Mouse (Mus musculus) layer of hippocampus, adult 8-10 months (tissue): ENCODE data around the gene Ptov1. TPM values are rescaled to one million over a fixed set of nuclear protein-coding genes. Genes with fewer than 3 reads are reported as not detected.

ENCODE experiments used
- DNase-seq, 2 experiments: peaks; one replicate each; pipeline ENCODE4 v3.0.0; 2022; ENCODE audit warnings: low spot score in 2 of 2
- total RNA-seq, 4 experiments: library from RNA; stranded (reverse); gene quantifications; 2 replicates each; pipeline ENCODE4 v1.2.4; 2022

The Ptov1 gene
- total RNA-seq, 4 experiments from 2014 or later: 310 to 354 (median 329) TPM

DNA sequence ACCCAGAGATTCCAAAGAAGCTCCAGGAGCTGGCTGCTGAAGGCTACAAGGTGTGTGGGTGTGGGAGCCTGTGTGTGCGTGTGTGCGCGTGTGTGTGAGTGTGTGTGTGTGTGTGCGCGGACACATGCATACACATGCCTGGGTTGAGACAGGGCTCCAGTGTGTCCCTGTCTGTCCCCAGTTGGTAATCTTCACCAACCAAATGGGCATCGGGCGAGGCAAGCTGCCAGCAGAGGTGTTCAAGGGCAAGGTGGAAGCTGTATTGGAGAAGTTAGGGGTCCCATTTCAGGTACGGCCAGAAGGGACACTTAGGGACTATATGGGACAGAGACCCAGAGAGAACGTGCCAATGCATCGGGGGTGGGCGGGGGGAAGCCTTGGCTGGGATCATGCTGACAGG, 9.7 kb downstream of the Ptov1 start:
- DNase-seq: no peak

DNA sequence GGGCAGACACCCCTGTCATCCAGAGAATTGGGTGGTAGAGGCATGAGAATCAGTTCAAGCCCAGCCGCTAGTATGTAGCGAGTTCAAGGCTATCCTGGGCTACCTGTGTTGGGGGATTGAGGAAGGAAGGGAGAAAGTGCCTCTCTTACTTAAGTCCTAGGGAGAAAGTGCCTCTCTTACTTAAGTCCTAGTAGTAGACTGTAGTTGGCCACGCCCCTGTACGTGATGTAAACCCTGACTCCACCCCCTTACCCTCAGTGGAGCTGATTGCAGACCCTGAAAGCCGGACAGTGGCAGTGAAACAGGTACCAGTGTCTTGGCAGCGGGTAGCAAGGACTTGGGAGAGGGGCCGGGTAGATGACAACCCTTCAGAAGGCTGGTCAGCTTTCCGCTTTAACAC, 11.7 kb downstream of the Ptov1 start:
- DNase-seq: no peak

DNA sequence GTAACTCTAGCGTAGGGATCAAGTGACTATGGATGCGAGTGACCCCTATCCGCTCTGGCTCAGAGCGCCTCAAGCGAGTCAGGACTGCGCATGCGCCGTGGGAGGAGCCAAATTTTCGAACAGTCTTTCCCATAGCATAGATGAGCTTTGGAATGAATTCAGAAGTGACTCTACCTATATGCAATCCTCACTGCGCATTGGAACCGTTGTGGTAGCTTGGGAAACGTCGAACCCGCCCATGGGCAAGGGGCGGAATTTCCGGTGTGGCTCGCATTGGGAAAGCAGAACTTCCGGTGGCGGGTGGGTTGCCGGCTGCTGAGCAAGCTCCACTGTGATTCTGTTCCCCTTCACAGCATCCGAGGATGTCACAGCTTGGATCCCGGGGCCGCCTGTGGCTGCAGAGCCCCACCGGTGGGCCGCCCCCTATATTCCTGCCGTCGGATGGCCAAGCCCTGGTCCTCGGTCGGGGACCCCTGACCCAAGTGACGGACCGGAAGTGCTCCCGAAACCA, 12.5 kb downstream of the Ptov1 start, which contains the start of gene Pnkp:
Gene Pnkp, plus strand, starts transcription at position 98 of the 511 bp plus-strand sequence.
- DNase-seq: peak; percentile 91 to 94

DNA sequence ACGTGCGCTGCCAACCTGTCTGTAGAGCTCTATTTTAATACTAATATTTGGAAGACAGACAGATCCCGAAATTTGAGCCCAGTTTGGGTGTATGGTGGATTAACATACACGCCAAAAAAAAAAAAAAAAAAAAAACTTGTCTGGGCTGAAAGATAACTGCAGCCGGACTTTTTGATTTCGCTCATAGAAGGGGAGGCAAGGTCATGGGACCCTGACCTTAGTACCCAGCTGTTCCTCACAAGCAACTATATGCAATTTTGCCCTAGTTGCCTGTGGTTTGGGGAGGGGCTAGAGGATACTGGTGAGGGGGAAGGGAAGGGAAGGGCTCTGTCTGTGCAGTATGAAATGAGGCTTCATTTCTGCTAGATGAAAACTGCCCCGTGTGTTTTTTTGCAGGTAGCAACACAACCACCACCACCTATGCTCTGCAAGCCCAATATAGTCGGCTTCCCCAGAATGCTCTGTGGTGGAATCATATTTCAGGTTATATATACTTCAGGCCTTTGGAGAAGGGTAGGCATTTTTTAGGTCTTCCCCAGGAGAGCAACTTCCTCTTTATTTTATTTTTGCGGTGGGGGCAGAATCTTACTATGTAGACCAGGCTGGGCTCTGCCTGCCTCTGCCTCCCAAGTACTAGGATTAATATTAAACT, 13.2 kb downstream of the Ptov1 start:
- no peak for DNase-seq

DNA sequence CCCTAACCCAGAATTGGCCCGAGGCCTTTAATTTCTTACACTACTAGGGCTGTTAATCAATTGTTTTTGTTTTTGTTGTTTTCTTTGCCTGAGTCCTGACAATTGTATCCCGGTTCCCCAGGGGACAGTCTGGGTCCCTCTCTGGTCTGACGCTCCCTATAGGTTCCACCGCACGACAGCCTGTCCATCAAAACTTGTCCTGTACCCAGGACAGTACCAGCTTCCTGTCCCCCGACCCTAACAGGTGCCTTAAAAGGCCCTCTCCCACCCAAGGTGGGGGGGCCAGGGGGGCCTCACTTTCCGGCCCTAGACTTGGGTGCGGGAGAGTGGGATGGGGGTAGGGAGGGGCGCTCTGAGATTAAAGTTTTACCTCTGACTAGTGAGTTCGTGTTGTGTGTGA, 14.6 kb downstream of the Ptov1 start:
- no peak for DNase-seq

DNA sequence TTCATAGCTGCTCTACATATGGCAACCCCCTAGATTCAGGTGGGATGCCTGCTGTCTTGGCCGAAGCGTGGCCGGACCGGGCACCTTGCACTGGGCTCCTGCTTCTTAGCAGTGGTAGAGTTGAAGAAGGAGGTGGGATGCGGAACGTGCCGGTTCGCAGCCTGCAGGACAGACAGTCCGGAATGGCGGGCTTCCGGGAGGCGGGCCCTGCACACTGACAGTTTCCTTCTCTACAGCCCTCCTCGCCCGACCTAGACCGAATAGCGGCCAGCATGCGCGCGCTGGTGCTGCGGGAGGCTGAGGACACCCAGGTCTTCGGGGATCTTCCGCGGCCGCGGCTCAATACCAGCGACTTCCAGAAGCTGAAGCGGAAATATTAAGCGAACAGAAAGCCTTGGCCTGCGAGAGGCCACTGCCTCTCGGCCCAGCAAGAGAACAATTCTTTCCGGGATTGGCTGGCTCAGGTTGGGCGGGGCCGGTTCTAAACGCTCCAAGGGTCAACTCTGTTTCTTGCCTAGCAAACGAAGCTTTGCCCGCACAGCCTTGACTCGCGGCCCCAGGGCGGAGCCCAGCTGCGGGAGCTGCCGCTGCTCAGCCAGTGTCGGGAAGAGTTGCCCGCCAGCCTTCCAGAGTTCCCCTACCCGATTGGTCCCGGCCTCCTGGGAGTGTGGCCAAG, 15.1 kb downstream of the Ptov1 start:
- peak in 1 of 2 experiments; percentile 70 for DNase-seq

DNA sequence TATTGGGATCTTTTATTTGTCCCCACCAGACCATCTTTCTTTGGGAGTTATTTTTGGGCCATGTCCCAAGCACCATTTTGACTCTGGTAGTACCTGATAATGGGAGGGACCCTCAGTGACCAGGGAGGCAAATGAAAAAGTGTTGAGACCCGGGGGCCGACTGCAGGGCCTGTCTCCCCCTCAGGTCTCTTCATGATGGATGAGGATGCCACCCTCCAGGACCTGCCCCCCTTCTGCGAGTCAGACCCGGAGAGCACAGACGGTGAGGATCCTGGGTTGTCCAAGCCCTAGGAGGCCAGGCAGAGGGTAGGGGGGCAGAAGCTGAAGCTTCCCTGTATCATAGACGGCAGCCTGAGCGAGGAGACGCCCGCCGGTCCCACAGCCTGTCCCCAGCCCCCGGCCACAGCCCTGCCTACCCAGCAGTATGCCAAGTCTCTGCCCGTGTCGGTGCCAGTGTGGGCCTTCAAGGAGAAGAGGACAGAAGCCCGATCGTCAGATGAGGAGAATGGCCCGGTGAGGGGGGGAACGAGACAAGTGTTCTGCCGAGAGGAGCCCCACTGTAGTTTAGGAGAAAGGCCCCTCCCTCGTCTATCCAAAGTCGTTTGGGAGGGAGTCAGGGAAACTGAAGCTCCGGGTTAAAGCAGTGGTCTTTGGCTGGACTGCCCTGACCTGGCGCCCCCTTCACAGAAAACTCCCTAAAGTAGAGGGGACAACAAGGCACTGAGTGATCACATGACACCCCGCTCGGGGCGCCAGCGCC, 15.8 kb downstream of the Ptov1 start:
- DNase-seq: no peak

DNA sequence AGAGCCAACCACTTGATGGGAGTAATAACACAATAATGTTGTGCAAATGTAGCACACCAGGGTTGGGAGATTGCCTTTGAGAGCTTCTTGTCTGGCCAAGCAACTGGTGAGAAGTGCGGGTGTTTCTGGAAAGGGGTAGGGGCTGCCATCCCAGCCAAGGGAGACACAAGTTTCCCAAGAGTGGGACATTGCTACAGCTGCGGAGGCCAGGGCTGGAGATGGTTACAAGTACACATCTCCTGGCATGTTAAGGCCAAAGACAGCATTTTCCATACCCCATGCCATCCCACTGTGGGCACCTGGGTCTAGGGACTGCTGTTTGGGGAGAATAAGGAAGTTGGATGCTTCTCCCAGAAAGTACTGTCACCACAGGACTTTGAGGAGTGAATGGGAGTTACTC, 16.5 kb downstream of the Ptov1 start:
- DNase-seq: no peak

DNA sequence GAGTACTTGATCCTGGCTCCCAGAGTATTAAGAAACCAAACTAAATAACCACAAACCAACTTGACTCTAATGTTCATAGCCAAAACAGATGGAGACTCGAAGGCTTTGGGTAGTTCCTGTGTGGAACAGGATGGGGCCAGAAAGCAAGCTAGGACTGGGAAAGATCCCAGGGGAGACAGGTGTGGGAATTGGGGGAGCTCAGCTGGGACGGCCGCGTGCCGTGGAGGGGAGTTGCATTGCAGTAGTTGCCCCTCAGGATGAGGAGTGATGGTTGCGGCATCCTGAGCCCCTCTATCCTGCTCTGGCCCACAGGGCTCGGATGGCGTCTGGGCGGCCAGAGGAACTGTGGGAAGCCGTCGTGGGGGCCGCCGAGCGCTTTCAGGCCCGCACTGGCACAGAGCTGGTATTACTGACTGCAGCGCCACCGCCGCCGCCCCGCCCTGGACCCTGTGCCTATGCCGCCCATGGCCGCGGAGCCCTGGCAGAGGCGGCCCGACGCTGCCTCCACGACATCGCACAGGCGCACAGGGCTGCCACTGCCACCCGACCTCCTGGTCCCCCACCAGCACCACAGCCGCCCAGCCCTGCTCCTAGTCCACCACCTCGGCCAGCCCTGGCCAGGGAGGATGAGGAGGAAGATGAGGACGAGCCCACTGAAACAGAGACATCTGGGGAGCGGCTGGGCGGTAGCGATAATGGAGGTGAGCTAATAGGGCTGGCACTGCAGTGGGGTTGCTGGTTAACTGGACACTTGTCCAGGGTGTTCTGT, 17.1 kb downstream of the Ptov1 start:
- DNase-seq: no peak

DNA sequence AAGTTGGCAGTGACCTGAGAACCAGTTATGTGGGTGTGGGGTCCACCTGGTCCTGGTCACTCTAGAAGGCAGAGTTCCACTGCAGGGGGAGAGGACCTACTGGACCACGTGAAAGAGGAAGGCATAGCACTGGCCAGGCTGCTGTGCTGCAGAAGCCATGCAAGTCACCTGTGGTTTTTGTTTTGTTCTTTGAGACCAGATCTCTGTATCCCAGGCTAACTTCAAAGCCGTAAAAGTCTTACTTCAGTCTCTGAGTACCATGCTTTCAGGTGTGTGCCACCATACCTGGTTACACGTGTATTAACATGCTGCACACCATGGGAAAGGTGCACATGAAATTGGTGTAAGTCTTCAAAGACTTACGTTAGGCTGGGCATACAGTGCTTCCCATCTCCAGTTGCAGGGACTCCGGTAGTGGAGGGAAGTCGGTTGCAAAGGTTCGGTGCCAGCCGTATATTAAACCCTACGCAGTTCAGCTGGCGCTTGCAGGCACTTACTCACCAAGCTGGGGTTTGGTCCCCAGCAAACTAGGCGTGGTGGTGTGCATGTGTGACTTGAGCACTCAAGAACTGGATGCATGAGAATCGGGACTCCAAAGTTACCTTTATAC, 17.9 kb downstream of the Ptov1 start:
- no peak for DNase-seq

DNA sequence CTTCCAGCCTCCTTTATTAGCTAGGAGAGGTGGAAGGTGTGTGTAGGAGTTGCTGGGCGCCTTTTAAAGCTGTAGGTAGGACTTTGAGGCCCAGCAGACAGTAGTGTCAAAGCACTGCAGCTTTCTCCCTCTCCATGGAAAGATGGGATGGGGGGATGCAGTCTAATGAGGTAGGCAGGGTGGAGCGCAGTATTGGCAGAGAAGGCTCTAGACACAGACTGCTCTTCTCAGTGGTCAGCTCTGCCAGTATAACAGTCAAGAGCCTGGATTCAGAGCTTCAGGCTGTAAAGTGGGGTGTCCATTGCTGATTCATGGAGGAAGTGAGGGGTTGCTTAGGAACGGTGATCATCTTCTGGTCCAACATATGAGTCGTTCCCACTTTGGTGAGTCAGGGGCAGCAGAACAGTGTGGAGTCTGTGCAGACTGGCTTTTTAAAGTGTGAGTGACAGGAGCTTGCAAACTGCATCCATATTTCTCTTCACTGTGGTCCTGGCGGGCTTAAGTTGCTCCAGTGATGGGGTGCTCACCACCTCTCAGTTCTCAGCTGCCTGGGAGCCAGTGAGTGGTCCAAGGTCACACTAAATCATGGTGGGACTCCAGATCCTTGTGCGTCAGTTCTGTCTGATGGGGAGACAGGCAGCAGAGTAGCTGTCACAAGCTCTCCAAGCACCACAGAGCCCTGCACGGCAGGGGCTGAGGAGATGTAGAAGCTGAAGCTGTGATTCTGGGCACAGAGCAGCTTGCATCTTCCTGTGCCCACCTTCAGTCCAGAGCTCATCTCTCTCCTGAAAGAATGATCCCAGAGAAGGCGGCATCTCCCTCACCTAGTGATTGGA, 18.6 kb downstream of the Ptov1 start:
- DNase-seq: no peak

DNA sequence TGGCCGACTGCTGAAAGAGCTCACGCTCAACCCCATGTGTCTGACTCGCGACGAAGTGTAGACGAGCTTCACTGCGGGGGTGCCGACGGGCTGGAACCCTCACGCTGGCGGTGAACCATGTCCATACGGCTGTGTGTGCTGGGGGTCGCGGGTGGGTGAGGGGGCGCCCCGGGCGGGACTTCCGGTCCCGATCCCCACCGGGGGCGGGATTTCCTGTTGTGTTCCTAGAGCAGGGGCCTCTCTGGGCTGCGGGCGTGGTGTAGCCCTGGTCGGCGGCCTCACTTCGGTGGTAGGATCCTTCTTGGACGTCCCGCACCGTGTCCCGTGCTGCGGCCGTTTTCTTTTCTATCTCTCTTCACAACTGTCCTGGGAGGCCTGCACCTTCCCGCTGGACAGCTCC, 19.4 kb downstream of the Ptov1 start:
- DNase-seq: peak in 1 of 2 experiments; percentile 68

DNA sequence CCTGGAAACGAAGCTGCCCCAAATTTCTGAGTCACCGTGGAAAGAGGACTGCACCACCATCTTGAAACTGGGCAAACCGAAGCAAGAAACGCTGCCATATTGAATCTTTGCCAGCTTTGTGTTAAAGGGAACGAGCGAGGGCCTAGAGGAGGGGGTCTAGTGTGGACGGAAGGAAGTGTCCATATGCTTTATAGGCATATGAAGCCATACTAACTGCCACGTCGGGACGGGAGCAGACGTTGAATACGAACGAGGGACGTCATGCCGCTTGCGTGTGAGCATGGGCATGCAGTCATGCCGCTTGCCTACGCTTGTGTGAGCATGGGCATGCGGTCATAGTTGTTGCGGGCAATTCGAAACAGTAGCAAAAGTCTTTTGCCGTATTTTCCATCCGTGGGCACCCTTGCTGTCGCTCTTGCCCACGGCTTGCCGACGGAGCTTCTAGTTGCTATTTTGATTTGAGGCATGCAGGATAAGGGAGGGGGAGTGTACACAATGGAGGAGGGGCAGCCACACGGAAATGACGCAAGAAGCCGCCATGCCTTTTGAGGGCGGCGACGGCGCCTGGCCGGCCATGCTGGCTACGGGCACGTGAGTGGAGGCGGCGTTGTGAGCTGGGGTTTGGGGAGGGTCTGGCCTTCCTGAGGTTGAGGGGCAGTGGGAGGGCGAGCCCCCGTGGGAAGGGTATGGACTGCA, 20.0 kb downstream of the Ptov1 start:
- DNase-seq: peak; percentile 91 to 92

DNA sequence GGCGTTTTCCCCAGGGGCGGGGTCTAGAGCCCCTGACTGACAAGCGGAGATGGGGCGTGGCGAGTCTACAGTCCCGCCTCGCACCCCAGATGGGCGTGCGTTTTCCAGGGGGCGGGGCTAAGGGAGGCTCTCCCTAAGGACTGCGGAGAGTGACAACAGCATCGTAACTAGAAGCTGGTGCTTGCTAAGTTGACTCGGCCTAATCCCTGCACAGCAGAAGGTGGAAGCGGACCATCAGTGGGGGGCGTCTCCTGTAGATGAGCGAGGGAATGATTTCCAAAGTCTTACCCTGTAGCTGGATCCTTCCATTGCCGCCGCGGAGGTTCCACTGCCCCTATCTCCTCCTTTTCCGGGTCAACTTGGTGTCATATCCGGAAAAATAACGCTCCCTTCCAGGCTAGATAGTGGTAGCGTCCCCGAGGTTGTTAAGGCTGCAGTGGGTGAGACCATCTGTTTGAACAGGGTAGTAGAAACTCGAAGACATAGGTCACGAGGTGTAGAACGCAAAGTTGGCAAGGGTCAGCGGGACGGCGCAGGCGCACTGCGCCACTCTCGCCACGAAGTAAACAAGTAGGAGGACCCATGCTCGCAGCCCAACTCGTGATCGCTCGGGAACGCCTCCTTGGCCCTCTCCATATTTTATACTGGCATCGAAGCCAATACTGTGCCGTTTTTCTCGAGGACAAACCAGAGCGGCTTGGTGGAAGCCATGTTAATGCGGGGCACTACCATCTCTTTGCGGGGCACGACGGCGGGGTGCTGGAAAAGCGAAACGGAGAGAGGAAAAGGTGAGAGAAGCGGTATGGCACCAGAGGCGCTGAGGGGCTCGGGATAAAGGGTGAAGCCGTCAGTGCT, 20.8 kb downstream of the Ptov1 start, which contains the start of the genes Akt1s1 and Tbc1d17:
Gene Akt1s1, plus strand, starts transcription at position 431 of the 855 bp plus-strand sequence.
Gene Tbc1d17, minus strand, starts transcription at position 519 of the 855 bp plus-strand sequence.
- peak; percentile 100 for DNase-seq

DNA sequence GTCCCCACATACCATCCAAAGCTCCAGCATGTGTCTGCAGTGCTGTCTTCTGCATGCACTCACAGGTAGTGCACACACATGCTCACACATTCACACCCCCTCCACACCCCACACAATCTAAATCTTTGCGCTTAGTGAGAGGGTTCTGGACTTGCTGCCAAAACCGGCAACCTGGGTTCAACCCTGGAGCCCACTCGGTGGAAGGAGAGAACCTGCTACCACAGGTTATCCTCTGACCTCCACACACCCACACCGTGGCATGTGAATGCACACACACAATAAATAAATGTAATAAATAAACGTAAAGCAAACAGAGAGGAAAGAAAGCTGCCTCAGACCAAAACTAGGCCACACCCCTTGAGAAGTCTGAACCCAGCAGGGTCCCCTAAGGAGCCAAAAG, 21.8 kb downstream of the Ptov1 start:
- DNase-seq: no peak

DNA sequence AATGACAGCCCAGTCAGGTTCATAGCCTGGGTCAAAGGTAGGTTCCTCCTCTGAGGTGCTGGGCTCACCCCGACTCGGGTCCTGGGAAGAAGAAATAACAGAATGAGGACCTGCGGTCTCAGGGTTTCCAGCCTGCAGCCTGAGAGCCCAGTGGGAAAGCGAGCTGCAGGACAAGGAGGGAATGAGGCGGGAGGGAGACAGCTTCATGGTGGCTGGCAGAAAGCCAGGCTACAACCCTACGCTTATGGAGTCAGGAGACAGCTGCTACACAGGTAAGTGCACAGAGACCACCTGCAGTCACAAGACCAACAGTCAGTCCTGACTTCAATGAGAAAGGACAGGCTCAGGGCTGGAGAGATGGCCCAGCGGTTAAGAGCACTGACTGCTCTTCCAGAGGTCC, 22.8 kb downstream of the Ptov1 start:
- no peak for DNase-seq

DNA sequence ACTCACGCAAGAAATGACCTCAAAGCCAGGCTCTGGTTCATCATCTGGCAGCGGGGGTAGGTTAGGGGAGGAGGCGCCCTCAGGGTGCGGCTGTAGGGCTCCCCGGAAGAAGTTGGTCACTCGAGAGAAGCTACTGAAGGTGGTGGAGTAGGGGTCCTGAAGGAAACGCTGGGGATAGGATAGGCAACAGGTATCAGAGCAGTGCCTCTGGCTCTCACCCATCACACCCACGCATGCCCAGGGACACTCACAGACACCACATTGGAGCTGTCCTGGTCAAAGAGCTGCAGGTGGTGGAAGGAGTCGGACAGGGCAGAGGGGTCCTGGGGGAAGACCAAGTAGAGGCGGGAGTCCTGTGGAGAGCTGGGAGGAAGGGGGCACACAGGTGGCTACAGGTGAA, 24.6 kb downstream of the Ptov1 start:
- DNase-seq: no peak

DNA sequence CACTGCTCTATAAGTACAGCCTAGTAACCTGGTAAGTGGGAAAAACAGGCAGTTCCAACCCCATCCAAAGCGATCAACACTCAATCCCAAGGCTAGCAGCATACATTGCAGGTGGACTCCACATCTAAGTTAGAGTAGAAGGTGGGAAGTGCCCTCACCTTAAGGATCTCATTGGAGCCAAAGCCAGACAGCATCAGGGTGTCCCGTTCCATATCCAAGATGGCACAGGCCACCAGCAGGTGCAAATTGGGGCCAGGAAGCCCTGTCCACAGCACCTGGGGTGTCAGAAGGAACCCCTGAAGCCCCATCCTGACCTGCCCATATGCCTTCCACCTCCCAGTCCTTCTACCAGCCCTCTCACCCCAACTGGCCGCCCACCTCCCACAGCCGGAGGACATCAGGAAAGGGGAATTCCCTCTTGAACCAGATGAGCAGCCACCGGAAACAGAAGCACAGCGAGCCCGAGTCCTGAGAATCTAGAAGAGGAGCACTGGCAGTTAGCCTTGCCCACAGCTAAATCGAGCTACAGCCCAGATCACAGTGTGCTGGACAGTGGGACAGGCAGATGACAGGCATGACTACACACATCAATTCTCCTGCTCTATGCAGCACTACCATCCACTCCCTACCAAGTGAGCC, 27.6 kb downstream of the Ptov1 start:
- DNase-seq: no peak
